ENCODE assay signal across 8 mouse cellular contexts in genomic region chr4:140837879-140838278, GRCm38 (mm10). TPM values are rescaled to one million over a fixed set of nuclear protein-coding genes. Genes with fewer than 3 reads are reported as not detected.
DNase-seq lines count a peak whose midpoint lies in the region; ATAC-seq and TF ChIP-seq lines count a peak whose summit lies in the region.

No protein-coding gene starts in this region.

- no peaks in the 10 kb centered on the region for H3K27me3 ChIP-seq in kidney, embryonic 16.5 days (ENCODE audit: insufficient read depth, low read length)
- peaks cover 68% of the 10 kb centered on the region for H3K27me3 ChIP-seq in liver, embryonic 12.5 days (replicated peaks)

- DNase-seq in kidney, adult 18-20 months, result no peak
- DNase-seq in ES-E14 (ENCODE audit: low read depth, low spot score), result peak; percentile 86
- peak; percentile 32 for DNase-seq in c-Kit-positive CD71-positive TER-119-positive erythroid progenitor cells, embryonic 14.5 days (ENCODE audit: low spot score)
- no peak for DNase-seq in right cerebral cortex, adult 18-20 months
- no peak for DNase-seq in left cerebral cortex, postnatal 4 days
- DNase-seq in gastrocnemius, postnatal 25 days, result no peak

- intact Hi-C loops in left cerebral cortex, postnatal 4 days (cut with DNase I), result no loop called here

- no peak overlapping the region for H3K9ac ChIP-seq in kidney, embryonic 16.5 days (replicated peaks; ENCODE audit: low read length)
- H3K9ac ChIP-seq in ES-E14 (ENCODE audit: insufficient read depth, low read depth, low read length, poor library complexity, severe bottlenecking), result peak overlapping the region; percentile 32; the same call in 1 of the 2 replicates
- no peak overlapping the region for H3K9ac ChIP-seq in liver, embryonic 12.5 days

- 20% methylated on average over 8 of the region's 8 CpGs for WGBS in kidney, embryonic 16.5 days
- 21% methylated on average over 8 of the region's 8 CpGs for WGBS in liver, embryonic 12.5 days (ENCODE audit: insufficient replicate concordance)

- H3K36me3 ChIP-seq in kidney, embryonic 16.5 days (ENCODE audit: insufficient read depth, low read length), result no peaks in the 10 kb centered on the region
- no peaks in the 10 kb centered on the region for H3K36me3 ChIP-seq in ES-E14 (ENCODE audit: control insufficient read depth, insufficient read depth, low read length, poor library complexity, severe bottlenecking)
- H3K36me3 ChIP-seq in liver, embryonic 12.5 days, result no peaks in the 10 kb centered on the region

- H3K4me1 ChIP-seq in kidney, embryonic 16.5 days (ENCODE audit: insufficient read depth, low read length), result peaks cover 6% of the 10 kb centered on the region; the same call in 1 of the 2 replicates
- peaks cover 0 to 4% of the 10 kb centered on the region in 2 experiments; a peak in 1 of 4 replicates for H3K4me1 ChIP-seq in ES-E14 (ENCODE audit: control insufficient read depth in 2 of 2, insufficient read depth in 2 of 2, low read length in 2 of 2, poor library complexity in 1 of 2)
- H3K4me1 ChIP-seq in liver, embryonic 12.5 days, result peaks cover 25% of the 10 kb centered on the region

- ATAC-seq in kidney, embryonic 16.5 days (ENCODE audit: low FRiP score, low TSS enrichment), result peak; percentile 29; the same call in 1 of the 2 replicates
- ATAC-seq in liver, embryonic 12.5 days, result peak; percentile 39; the same call in 1 of the 2 replicates

- no peak overlapping the region; the same call in 1 of the 2 replicates for H3K4me2 ChIP-seq in kidney, embryonic 16.5 days (replicated peaks; ENCODE audit: low read depth, low read length)
- peak overlapping the region; percentile 31 for H3K4me2 ChIP-seq in liver, embryonic 12.5 days

- no peak overlapping the region for H3K4me3 ChIP-seq in kidney, embryonic 16.5 days (ENCODE audit: low read length)
- peak overlapping the region; percentile 39 to 45; a peak in 3 of 4 replicates for H3K4me3 ChIP-seq in ES-E14 (ENCODE audit: insufficient read depth in 1 of 2, low read depth in 1 of 2, low read length in 2 of 2, poor library complexity in 1 of 2, severe bottlenecking in 1 of 2)
- no peak overlapping the region for H3K4me3 ChIP-seq in liver, embryonic 12.5 days

- H3K9me3 ChIP-seq in kidney, embryonic 16.5 days (ENCODE audit: low read length), result no peaks in the 10 kb centered on the region
- no peaks in the 10 kb centered on the region for H3K9me3 ChIP-seq in ES-E14 (ENCODE audit: control insufficient read depth, insufficient read depth, low read depth, low read length)
- H3K9me3 ChIP-seq in liver, embryonic 12.5 days (replicated peaks), result no peaks in the 10 kb centered on the region

- no peak overlapping the region for H3K27ac ChIP-seq in kidney, embryonic 16.5 days (ENCODE audit: low read length)
- H3K27ac ChIP-seq in ES-E14 (ENCODE audit: insufficient read depth, low read depth, low read length, poor library complexity, severe bottlenecking), result no peak overlapping the region
- H3K27ac ChIP-seq in liver, embryonic 12.5 days, result no peak overlapping the region

- in situ Hi-C loops in ES-E14 (cut with MboI; ENCODE audit: low sequenced_read_pairs in 2 of 2, unreplicated experiment in 2 of 2), result no loop called here

TF ChIP-seq in ES-E14, 5 proteins besides CTCF, POLR2A, EP300 and RAD21:
- TF ChIP-seq HCFC1 (IDR thresholded peaks at IDR 0.05; ENCODE audit: borderline replicate concordance, insufficient read depth, low read length), result no peak
- TF ChIP-seq ZC3H11A (IDR thresholded peaks at IDR 0.05; ENCODE audit: borderline replicate concordance, low read depth, low read length), result no peak
- 0 out of 2 replicates have a peak, but pooled peaks have one; percentile 38 for TF ChIP-seq CHD2 (IDR thresholded peaks at IDR 0.05; ENCODE audit: low read depth, low read length)
- TF ChIP-seq ZNF384 (IDR thresholded peaks at IDR 0.05; ENCODE audit: low read depth, low read length), result no peak

RNA-seq across cellular contexts. Expression of gene Padi1, which starts 7.7 kb away (rescaled TPM):
- 0.26 and 0.33 TPM in 2 replicates for polyA plus RNA-seq in kidney, embryonic 16.5 days (2015; fragmentation: Nextera tagmentation; extraction: Ambion mirVana)
- total RNA-seq in ES-E14 (2012; rRNA removed), result 0.09 and 0.16 TPM in 2 replicates
- 0.10 TPM in 1 of 2 replicates, not detected in the other for polyA plus RNA-seq in liver, embryonic 12.5 days (2016; fragmentation: Nextera tagmentation; extraction: Ambion mirVana)
- under 1 TPM in 1 of 2 experiments, not detected in 1; 0.08 TPM for total RNA-seq in left cerebral cortex, postnatal 4 days (2021)
- total RNA-seq in gastrocnemius, postnatal 25 days (2021), result under 1 TPM; 0.08 to 0.11 TPM

RNA-seq across cellular contexts. Expression of gene Padi3, which starts 27.4 kb away (rescaled TPM):
- polyA plus RNA-seq in kidney, embryonic 16.5 days (2015; fragmentation: Nextera tagmentation; extraction: Ambion mirVana), result 0.10 and 0.17 TPM in 2 replicates
- total RNA-seq in ES-E14 (2012; rRNA removed), result 1.2 and 1.6 TPM in 2 replicates
- polyA plus RNA-seq in liver, embryonic 12.5 days (2016; fragmentation: Nextera tagmentation; extraction: Ambion mirVana), result 0.37 and 0.47 TPM in 2 replicates
- total RNA-seq in left cerebral cortex, postnatal 4 days (2021), result not detected
- total RNA-seq in gastrocnemius, postnatal 25 days (2021), result 1 to 10 TPM; 1.8 to 3.1 TPM

Comparison
In these comparisons a context has a peak if more than half of its experiments do, and no peak if none do; other contexts are left out.
1. H3K4me3 ChIP-seq: peak in ES-E14 (2 of 2); none in kidney, embryonic 16.5 days (single experiment) and liver, embryonic 12.5 days (single experiment).
2. DNase-seq: peak in ES-E14 (single experiment) and c-Kit-positive CD71-positive TER-119-positive erythroid progenitor cells, embryonic 14.5 days (single experiment); none in kidney, adult 18-20 months (single experiment), right cerebral cortex, adult 18-20 months (single experiment), left cerebral cortex, postnatal 4 days (single experiment) and gastrocnemius, postnatal 25 days (single experiment).